Mouse (Mus musculus) T-helper 17 cell (primary cell): ENCODE measurements around the gene Ccs.
"Not testable (repeated sequence)": the region's sequence is repeated elsewhere in the genome, so short reads cannot be mapped to it uniquely, and the experiment has no call there.

ENCODE experiments used
- in situ Hi-C, 2 experiments: fragments of 300-600 bp; cut with MboI, MseI; formaldehyde crosslinking; loops; 1 replicate in 1 of 2; 2 replicates in 1 of 2; pipeline ENCODE4 v1.15.1; 2025; ENCODE audit warnings: high pct_unique_total_duplicates in 2 of 2

Ccs gene

DNA sequence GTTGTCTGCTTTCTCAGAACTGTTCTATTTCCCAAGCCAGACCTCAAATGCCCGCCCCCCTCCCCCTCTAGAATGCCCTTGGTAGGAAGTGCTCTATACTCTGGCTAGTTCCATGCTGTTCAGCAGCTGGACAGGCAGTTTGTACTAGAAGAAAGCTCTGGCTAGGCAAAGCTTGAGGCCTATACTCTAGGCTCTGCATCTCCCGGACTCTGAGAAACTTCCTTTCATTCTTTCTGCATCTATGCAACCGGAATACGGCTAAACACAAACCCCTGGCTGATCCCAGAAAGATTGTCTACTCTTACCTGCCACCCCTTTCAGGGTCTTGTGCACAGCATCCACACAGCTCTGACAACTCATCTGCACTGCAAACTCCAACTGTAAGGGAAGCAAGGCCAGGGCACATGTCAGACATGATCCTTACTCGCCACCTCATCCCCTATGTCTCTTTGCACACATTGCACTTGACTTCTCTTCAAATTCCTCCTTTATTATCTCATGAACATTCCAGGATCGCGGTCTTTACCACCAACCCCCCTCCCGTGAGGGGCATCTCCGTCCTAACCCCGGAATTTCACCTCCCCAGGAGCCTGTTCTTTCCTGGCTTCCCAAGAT, 499 bp downstream of the Ccs start:
- in situ Hi-C loops: no loop called here

GRCm38 (mm10) chr19:4837049-4837448, 2.1 kb downstream of the Ccs start:
- in situ Hi-C loops: no loop called here

- in situ Hi-C loops: no loop called here
These were observed 3.0 kb downstream of the Ccs start for GRCm38 (mm10) chr19:4836096-4836495.

DNA sequence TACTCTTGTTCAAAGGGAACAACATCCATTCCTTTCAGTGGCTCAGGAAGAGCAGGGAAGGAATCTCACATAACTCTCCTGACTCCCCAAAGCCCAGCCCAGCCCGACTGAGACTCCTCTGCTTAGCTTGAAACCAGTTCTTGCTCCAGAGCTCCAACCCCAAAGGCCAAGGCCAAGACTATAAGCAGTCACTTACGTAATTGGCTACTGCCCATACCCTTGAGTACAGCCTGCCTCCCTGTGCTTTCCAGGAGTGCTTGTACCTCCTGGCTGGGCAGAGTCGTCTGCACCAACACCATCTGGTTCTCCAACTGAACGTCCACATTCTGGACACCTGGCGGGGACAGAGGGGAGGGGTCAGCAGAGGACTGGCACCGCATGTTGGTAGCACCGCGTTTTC, 5.2 kb downstream of the Ccs start:
- in situ Hi-C loops: no loop called here

GRCm38 (mm10) chr19:4829156-4829555, 10.0 kb downstream of the Ccs start:
- in situ Hi-C loops: no loop called here

DNA sequence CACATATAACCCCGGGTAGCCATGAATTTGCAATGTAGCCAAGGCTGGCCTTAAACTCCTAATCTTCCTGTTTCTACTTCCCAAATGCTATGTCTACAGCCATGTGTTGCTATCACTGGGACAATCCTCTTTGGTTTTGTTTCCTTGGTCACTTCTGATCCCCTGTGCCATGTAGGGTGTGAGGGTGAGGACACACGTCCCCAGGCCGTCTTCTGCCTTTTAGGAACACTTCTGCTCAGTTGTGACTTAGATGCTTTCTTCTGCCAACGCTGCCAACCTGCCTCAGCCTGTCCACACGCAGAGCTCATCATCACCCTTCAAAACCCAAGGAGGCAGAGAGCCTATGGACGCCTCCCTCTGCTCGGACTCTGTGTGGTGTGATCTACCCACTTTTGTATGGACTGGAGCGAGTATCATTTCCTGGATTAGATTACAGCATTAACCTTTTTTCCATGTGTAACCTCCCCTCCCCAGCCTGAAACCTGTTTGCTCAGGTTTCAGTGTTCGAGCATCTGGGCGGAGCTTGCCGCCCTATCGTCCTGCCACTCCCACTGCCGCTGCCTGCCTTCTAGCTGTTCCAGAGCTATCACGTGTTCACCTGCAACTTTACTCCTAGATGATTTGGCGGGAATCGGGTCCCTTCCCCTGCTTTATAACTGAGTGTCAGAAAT, 10.6 kb downstream of the Ccs start:
- in situ Hi-C loops: no loop called here

GRCm38 (mm10) chr19:4820678-4821303, 18.3 kb downstream of the Ccs start:
- in situ Hi-C loops: no loop called here

DNA sequence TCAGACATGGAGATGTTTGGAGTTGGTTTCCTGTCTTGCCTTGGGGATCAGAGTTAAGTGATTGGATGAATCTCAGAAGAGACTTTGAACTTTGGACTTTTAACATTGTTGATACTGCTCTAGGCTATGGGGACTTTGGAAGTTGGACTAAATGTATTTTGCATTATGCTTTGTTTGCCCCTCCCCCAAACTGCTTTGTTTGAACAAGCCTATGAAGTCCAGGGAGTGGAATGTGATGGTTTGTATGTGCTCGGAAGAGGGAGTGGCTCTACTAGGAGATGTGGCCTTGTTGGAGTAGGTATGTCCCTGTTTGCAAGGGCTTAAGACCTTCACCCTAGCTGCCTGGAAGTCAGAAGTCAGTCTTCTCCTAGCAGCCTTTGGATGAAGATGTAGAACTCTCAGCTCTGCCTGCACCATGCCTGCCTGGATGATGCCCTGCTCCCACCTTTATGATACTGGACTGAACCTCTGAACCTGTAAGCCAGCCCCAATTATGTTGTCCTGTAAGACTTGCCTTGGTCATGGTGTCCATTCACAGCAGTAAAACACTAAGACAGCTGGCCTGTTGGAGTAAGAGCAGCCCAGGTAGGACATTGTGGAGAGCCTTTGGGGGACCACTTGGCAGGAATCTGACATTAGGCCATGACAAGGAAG, 21.8 kb downstream of the Ccs start:
- in situ Hi-C loops: no loop called here

- in situ Hi-C loops: no loop called here
These were observed 26.1 kb downstream of the Ccs start for GRCm38 (mm10) chr19:4813015-4813414.

- in situ Hi-C loops: not testable (repeated sequence)
These were observed 26.7 kb downstream of the Ccs start for GRCm38 (mm10) chr19:4812334-4812949.

DNA sequence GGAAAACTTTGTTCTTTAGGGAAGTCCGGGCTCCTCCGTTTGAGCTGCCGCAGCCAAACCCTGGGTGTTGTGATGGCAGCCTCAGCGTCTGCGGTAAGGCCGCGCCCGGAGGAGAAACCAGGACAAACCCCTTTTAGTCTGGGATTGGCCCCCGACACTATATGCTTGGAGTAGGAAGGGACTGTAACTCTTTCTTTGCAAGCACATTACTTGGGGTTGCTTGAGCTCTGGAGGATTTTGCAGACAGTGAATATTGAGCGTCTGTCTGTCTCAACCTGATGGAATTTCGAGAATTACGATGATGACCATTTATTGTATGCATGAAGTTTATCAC, 27.3 kb downstream of the Ccs start:
- in situ Hi-C loops: no loop called here

GRCm38 (mm10) chr19:4811063-4811908, 27.8 kb downstream of the Ccs start, which contains the start of the genes Gm21992 and Rbm14:
TSS of gene Gm21992 (minus strand) at chr19:4811612.
TSS of gene Rbm14 (minus strand) at chr19:4811634.
- in situ Hi-C loops: no loop called here

GRCm38 (mm10) chr19:4810746-4811062, 28.4 kb downstream of the Ccs start:
- in situ Hi-C loops: no loop called here

- in situ Hi-C loops: no loop called here
These were observed 28.8 kb downstream of the Ccs start for GRCm38 (mm10) chr19:4810309-4810708.

- in situ Hi-C loops: no loop called here
These were observed 35.8 kb downstream of the Ccs start for GRCm38 (mm10) chr19:4803283-4803682.

- in situ Hi-C loops: no loop called here
These were observed 36.4 kb downstream of the Ccs start for GRCm38 (mm10) chr19:4802691-4803091.

DNA sequence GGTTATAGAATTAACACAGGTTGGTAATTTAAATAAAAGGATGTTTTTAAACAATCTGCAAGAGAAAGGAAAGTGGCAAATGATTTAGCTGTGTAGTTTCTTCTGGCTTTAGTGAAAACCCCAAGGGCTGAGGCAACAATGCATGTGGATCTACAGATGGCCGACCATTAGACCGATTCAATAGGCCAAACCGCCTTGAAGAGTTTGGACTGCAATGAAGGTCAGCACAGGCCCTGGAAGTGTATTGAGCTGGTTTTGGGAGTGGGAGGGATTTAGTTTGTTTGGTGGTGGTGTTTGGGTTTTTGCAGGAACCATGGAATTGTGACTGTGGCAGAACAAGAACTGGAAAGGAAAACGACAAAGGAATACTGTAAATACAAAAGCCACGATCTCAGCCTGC, 40.0 kb downstream of the Ccs start:
- in situ Hi-C loops: no loop called here

GRCm38 (mm10) chr19:4797846-4798245, 41.3 kb downstream of the Ccs start:
- in situ Hi-C loops: no loop called here

DNA sequence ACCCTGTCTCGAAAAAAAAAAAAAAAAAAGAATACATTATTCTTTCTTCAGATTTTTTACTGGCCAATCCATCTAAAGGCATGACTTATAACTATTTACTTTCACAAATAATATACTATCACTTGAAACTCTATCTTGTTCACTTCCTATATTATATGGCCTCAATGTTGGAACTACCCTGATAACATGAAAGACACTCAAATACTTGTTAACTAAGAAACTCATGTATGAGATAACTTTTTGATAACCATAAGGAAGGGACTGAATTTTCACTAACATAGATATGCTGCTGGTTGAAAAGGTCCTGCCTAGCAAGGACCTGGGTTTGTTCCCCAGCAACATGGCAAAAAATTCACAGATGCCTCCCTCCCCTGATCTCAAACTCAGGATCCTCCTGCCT, 43.2 kb downstream of the Ccs start:
- in situ Hi-C loops: no loop called here

- in situ Hi-C loops: loop anchor here (5.0 kb wide), 1 partner anchor 37 kb away; the partner anchor contains the start of gene Rbm4b (in 2 of the 2)
These were observed 45.2 kb downstream of the Ccs start, which contains the start of gene Rbm4 for GRCm38 (mm10) chr19:4793831-4794422. TSS of gene Rbm4 (minus strand) at chr19:4793901.
